Mouse (Mus musculus): ENCODE results near the gene Tenm3. TPM values are rescaled to one million over a fixed set of nuclear protein-coding genes. Genes with fewer than 3 reads are reported as not detected.

Gene Tenm3
- polyA plus RNA-seq, 1 experiment from 2014 or later, result 18.2 TPM

- no peak overlapping the region for H3K4me2 ChIP-seq
- no peaks in the 10 kb centered on the region for H3K27me3 ChIP-seq (ENCODE audit: control insufficient read depth, insufficient read depth, low read length)
- no peak overlapping the region for H3K9ac ChIP-seq (ENCODE audit: low read depth, low read length)
- ATAC-seq (replicated peaks; ENCODE audit: insufficient number of reproducible peaks, low FRiP score, low TSS enrichment), result no peak
- H3K4me3 ChIP-seq (ENCODE audit: low read depth, low read length), result no peak overlapping the region
- H3K4me1 ChIP-seq (ENCODE audit: control insufficient read depth, insufficient read depth, low read length), result peaks cover 11% of the 10 kb centered on the region
- WGBS (ENCODE audit: insufficient replicate concordance), result 61% methylated on average over 1 of the region's 1 CpGs
- H3K36me3 ChIP-seq (ENCODE audit: control insufficient read depth, insufficient read depth, low read length), result no peaks in the 10 kb centered on the region
- H3K9me3 ChIP-seq (replicated peaks; ENCODE audit: control insufficient read depth, low read length), result no peaks in the 10 kb centered on the region
- H3K27ac ChIP-seq (ENCODE audit: low read depth, low read length), result no peak overlapping the region
Measured at GRCm38 (mm10) chr8:48476896-48477295, 366.9 kb downstream of the Tenm3 start.

- no peak overlapping the region for H3K9ac ChIP-seq (ENCODE audit: low read depth, low read length)
- no peak for ATAC-seq (replicated peaks; ENCODE audit: insufficient number of reproducible peaks, low FRiP score, low TSS enrichment)
- no peak overlapping the region for H3K27ac ChIP-seq (ENCODE audit: low read depth, low read length)
- H3K4me3 ChIP-seq (ENCODE audit: low read depth, low read length), result no peak overlapping the region
- no peaks in the 10 kb centered on the region for H3K27me3 ChIP-seq (ENCODE audit: control insufficient read depth, insufficient read depth, low read length)
- no peak overlapping the region for H3K4me2 ChIP-seq
- no peaks in the 10 kb centered on the region for H3K9me3 ChIP-seq (replicated peaks; ENCODE audit: control insufficient read depth, low read length)
- 91% methylated on average over 5 of the region's 5 CpGs for WGBS (ENCODE audit: insufficient replicate concordance)
- H3K4me1 ChIP-seq (ENCODE audit: control insufficient read depth, insufficient read depth, low read length), result peaks cover 2% of the 10 kb centered on the region; the same call in 1 of the 2 replicates
- H3K36me3 ChIP-seq (ENCODE audit: control insufficient read depth, insufficient read depth, low read length), result no peaks in the 10 kb centered on the region
Measured at GRCm38 (mm10) chr8:48467633-48468032, 376.1 kb downstream of the Tenm3 start.

- no peak for ATAC-seq (replicated peaks; ENCODE audit: insufficient number of reproducible peaks, low FRiP score, low TSS enrichment)
- H3K36me3 ChIP-seq (ENCODE audit: control insufficient read depth, insufficient read depth, low read length), result no peaks in the 10 kb centered on the region
- no peak overlapping the region for H3K27ac ChIP-seq (ENCODE audit: low read depth, low read length)
- WGBS (ENCODE audit: insufficient replicate concordance), result 45% methylated on average over 5 of the region's 5 CpGs
- H3K4me3 ChIP-seq (ENCODE audit: low read depth, low read length), result no peak overlapping the region
- no peak overlapping the region for H3K9ac ChIP-seq (ENCODE audit: low read depth, low read length)
- 0 out of 2 replicates have a peak, but pooled peaks cover 3% of the 10 kb centered on the region for H3K4me1 ChIP-seq (ENCODE audit: control insufficient read depth, insufficient read depth, low read length)
- no peak overlapping the region for H3K4me2 ChIP-seq
- H3K9me3 ChIP-seq (replicated peaks; ENCODE audit: control insufficient read depth, low read length), result no peaks in the 10 kb centered on the region
- H3K27me3 ChIP-seq (ENCODE audit: control insufficient read depth, insufficient read depth, low read length), result no peaks in the 10 kb centered on the region
Measured at GRCm38 (mm10) chr8:48458373-48458772, 385.4 kb downstream of the Tenm3 start.

- peak overlapping the region; percentile 1; the same call in 1 of the 2 replicates for H3K4me2 ChIP-seq
- 51% methylated on average over 22 of the region's 22 CpGs for WGBS (ENCODE audit: insufficient replicate concordance)
- no peaks in the 10 kb centered on the region for H3K36me3 ChIP-seq (ENCODE audit: control insufficient read depth, insufficient read depth, low read length)
- H3K27ac ChIP-seq (ENCODE audit: low read depth, low read length), result no peak overlapping the region
- H3K27me3 ChIP-seq (ENCODE audit: control insufficient read depth, insufficient read depth, low read length), result no peaks in the 10 kb centered on the region
- no peak overlapping the region for H3K4me3 ChIP-seq (ENCODE audit: low read depth, low read length)
- 0 out of 2 replicates have a peak, but pooled peaks cover 3% of the 10 kb centered on the region for H3K4me1 ChIP-seq (ENCODE audit: control insufficient read depth, insufficient read depth, low read length)
- no peaks in the 10 kb centered on the region for H3K9me3 ChIP-seq (replicated peaks; ENCODE audit: control insufficient read depth, low read length)
- H3K9ac ChIP-seq (ENCODE audit: low read depth, low read length), result no peak overlapping the region
- ATAC-seq (replicated peaks; ENCODE audit: insufficient number of reproducible peaks, low FRiP score, low TSS enrichment), result no peak
Measured at GRCm38 (mm10) chr8:48456328-48457124, 387.2 kb downstream of the Tenm3 start.

GRCm38 (mm10) chr8:48451247-48451635 is 392.5 kb downstream of the Tenm3 start:
- ATAC-seq (replicated peaks; ENCODE audit: insufficient number of reproducible peaks, low FRiP score, low TSS enrichment), result no peak
- Histone ChIP-seq H3K36me3 (ENCODE audit: control insufficient read depth, insufficient read depth, low read length) (no peaks in the 10 kb centered on the region), H3K27me3 (ENCODE audit: control insufficient read depth, insufficient read depth, low read length) (no peaks in the 10 kb centered on the region), H3K9me3 (replicated peaks; ENCODE audit: control insufficient read depth, low read length) (no peaks in the 10 kb centered on the region), H3K9ac (ENCODE audit: low read depth, low read length) (no peak overlapping the region), H3K4me1 (ENCODE audit: control insufficient read depth, insufficient read depth, low read length) (peaks cover 14% of the 10 kb centered on the region), H3K27ac (ENCODE audit: low read depth, low read length) (no peak overlapping the region), H3K4me3 (ENCODE audit: low read depth, low read length) (no peak overlapping the region), H3K4me2 (no peak overlapping the region)
- 37% methylated on average over 7 of the region's 7 CpGs for WGBS (ENCODE audit: insufficient replicate concordance)

- no peak for ATAC-seq (replicated peaks; ENCODE audit: insufficient number of reproducible peaks, low FRiP score, low TSS enrichment)
- Histone ChIP-seq H3K4me2 (no peak overlapping the region), H3K9ac (ENCODE audit: low read depth, low read length) (no peak overlapping the region), H3K4me1 (ENCODE audit: control insufficient read depth, insufficient read depth, low read length) (peaks cover 11% of the 10 kb centered on the region), H3K27ac (ENCODE audit: low read depth, low read length) (no peak overlapping the region), H3K9me3 (replicated peaks; ENCODE audit: control insufficient read depth, low read length) (no peaks in the 10 kb centered on the region), H3K4me3 (ENCODE audit: low read depth, low read length) (no peak overlapping the region), H3K27me3 (ENCODE audit: control insufficient read depth, insufficient read depth, low read length) (no peaks in the 10 kb centered on the region), H3K36me3 (ENCODE audit: control insufficient read depth, insufficient read depth, low read length) (no peaks in the 10 kb centered on the region)
- 63% methylated on average over 23 of the region's 23 CpGs for WGBS (ENCODE audit: insufficient replicate concordance)
Measured at GRCm38 (mm10) chr8:48450397-48451246, 393.1 kb downstream of the Tenm3 start.

- H3K4me1 ChIP-seq (ENCODE audit: control insufficient read depth, insufficient read depth, low read length), result peaks cover 11% of the 10 kb centered on the region
- 8% methylated on average over 3 of the region's 3 CpGs for WGBS (ENCODE audit: insufficient replicate concordance)
Measured at GRCm38 (mm10) chr8:48449625-48450024, 394.1 kb downstream of the Tenm3 start.

GRCm38 (mm10) chr8:48445690-48446089 is 398.1 kb downstream of the Tenm3 start:
- Histone ChIP-seq H3K9ac (ENCODE audit: low read depth, low read length) (no peak overlapping the region), H3K4me1 (ENCODE audit: control insufficient read depth, insufficient read depth, low read length) (peaks cover 8% of the 10 kb centered on the region), H3K27ac (ENCODE audit: low read depth, low read length) (no peak overlapping the region), H3K4me2 (no peak overlapping the region), H3K9me3 (replicated peaks; ENCODE audit: control insufficient read depth, low read length) (no peaks in the 10 kb centered on the region), H3K27me3 (ENCODE audit: control insufficient read depth, insufficient read depth, low read length) (no peaks in the 10 kb centered on the region), H3K36me3 (ENCODE audit: control insufficient read depth, insufficient read depth, low read length) (no peaks in the 10 kb centered on the region), H3K4me3 (ENCODE audit: low read depth, low read length) (no peak overlapping the region)
- WGBS (ENCODE audit: insufficient replicate concordance), result 88% methylated on average over 4 of the region's 4 CpGs
- no peak for ATAC-seq (replicated peaks; ENCODE audit: insufficient number of reproducible peaks, low FRiP score, low TSS enrichment)

More at GRCm38 (mm10) chr8:48449625-48450024, 394.1 kb downstream of the Tenm3 start:
- H3K9ac ChIP-seq (ENCODE audit: low read depth, low read length), result no peak overlapping the region
- H3K4me3 ChIP-seq (ENCODE audit: low read depth, low read length), result no peak overlapping the region
- H3K27me3 ChIP-seq (ENCODE audit: control insufficient read depth, insufficient read depth, low read length), result no peaks in the 10 kb centered on the region
- H3K27ac ChIP-seq (ENCODE audit: low read depth, low read length), result no peak overlapping the region
- H3K9me3 ChIP-seq (replicated peaks; ENCODE audit: control insufficient read depth, low read length), result no peaks in the 10 kb centered on the region
- no peak for ATAC-seq (replicated peaks; ENCODE audit: insufficient number of reproducible peaks, low FRiP score, low TSS enrichment)
- no peak overlapping the region for H3K4me2 ChIP-seq
- H3K36me3 ChIP-seq (ENCODE audit: control insufficient read depth, insufficient read depth, low read length), result no peaks in the 10 kb centered on the region

Measured in heart, embryonic 11.5 days (tissue).